Mouse (Mus musculus): Measurements from ENCODE around the gene Rnf31.

Gene Rnf31

GRCm38 (mm10) chr14:55591331-55591891 lies at the start of gene Rnf31:
Gene Rnf31 (plus strand): TSS chr14:55591708.
- peak; percentile 92 to 94 for DNase-seq (ENCODE audit: low spot score in 2 of 2)

GRCm38 (mm10) chr14:55542268-55542667 lies 49.2 kb upstream of the Rnf31 start:
- no peak for DNase-seq (ENCODE audit: low spot score in 2 of 2)

GRCm38 (mm10) chr14:55544334-55544733 lies 47.2 kb upstream of the Rnf31 start:
- no peak for DNase-seq (ENCODE audit: low spot score in 2 of 2)

GRCm38 (mm10) chr14:55550191-55550590 lies 41.3 kb upstream of the Rnf31 start:
- DNase-seq (ENCODE audit: low spot score in 2 of 2): no peak

GRCm38 (mm10) chr14:55551347-55551746 lies 40.2 kb upstream of the Rnf31 start:
- no peak for DNase-seq (ENCODE audit: low spot score in 2 of 2)

- no peak for DNase-seq (ENCODE audit: low spot score in 2 of 2)
Observed at GRCm38 (mm10) chr14:55551794-55552193, 39.7 kb upstream of the Rnf31 start.

- no peak for DNase-seq (ENCODE audit: low spot score in 2 of 2)
Observed at GRCm38 (mm10) chr14:55554635-55555034, 36.9 kb upstream of the Rnf31 start.

- no peak for DNase-seq (ENCODE audit: low spot score in 2 of 2)
Observed at GRCm38 (mm10) chr14:55555788-55556187, 35.7 kb upstream of the Rnf31 start.

- DNase-seq (ENCODE audit: low spot score in 2 of 2): peak; percentile 77 to 88
Observed at GRCm38 (mm10) chr14:55557003-55557402, 34.5 kb upstream of the Rnf31 start.

GRCm38 (mm10) chr14:55557587-55557986 lies 33.9 kb upstream of the Rnf31 start:
- DNase-seq (ENCODE audit: low spot score in 2 of 2): no peak

- DNase-seq (ENCODE audit: low spot score in 2 of 2): no peak
Observed at GRCm38 (mm10) chr14:55558740-55559448, 32.6 kb upstream of the Rnf31 start.

- DNase-seq (ENCODE audit: low spot score in 2 of 2): peak; percentile 85 to 87
Observed at GRCm38 (mm10) chr14:55559799-55560201, 31.7 kb upstream of the Rnf31 start, which contains the start of gene Dcaf11. Gene Dcaf11 (plus strand): TSS chr14:55560006.

- peak; percentile 99 for DNase-seq (ENCODE audit: low spot score in 2 of 2)
Observed at GRCm38 (mm10) chr14:55560202-55561073, 31.1 kb upstream of the Rnf31 start, which contains the start of gene A730061H03Rik. Gene A730061H03Rik (minus strand): TSS chr14:55560406.

GRCm38 (mm10) chr14:55561860-55562259 lies 29.6 kb upstream of the Rnf31 start:
- DNase-seq (ENCODE audit: low spot score in 2 of 2): no peak

GRCm38 (mm10) chr14:55563249-55563648 lies 28.3 kb upstream of the Rnf31 start:
- no peak for DNase-seq (ENCODE audit: low spot score in 2 of 2)

GRCm38 (mm10) chr14:55565748-55566147 lies 25.8 kb upstream of the Rnf31 start:
- no peak for DNase-seq (ENCODE audit: low spot score in 2 of 2)

- no peak for DNase-seq (ENCODE audit: low spot score in 2 of 2)
Observed at GRCm38 (mm10) chr14:55567496-55567895, 24.0 kb upstream of the Rnf31 start.

- no peak for DNase-seq (ENCODE audit: low spot score in 2 of 2)
Observed at GRCm38 (mm10) chr14:55570588-55570987, 20.9 kb upstream of the Rnf31 start.

GRCm38 (mm10) chr14:55571760-55572159 lies 19.7 kb upstream of the Rnf31 start:
- no peak for DNase-seq (ENCODE audit: low spot score in 2 of 2)

GRCm38 (mm10) chr14:55575302-55575701 lies 16.2 kb upstream of the Rnf31 start, which contains the start of gene Fitm1:
Gene Fitm1 (plus strand): TSS chr14:55575617.
- DNase-seq (ENCODE audit: low spot score in 2 of 2): no peak

- DNase-seq (ENCODE audit: low spot score in 2 of 2): no peak
Observed at GRCm38 (mm10) chr14:55575711-55576110, 15.8 kb upstream of the Rnf31 start.

GRCm38 (mm10) chr14:55576376-55576775 lies 15.1 kb upstream of the Rnf31 start:
- no peak for DNase-seq (ENCODE audit: low spot score in 2 of 2)

Measured in urinary bladder, postnatal 4 days (tissue).